Mouse (Mus musculus) CD4-positive, CD25-positive, alpha-beta regulatory T cell, adult 9 weeks (primary cell): ENCODE measurements around the gene Ube2i. TPM values are rescaled to one million over a fixed set of nuclear protein-coding genes. Genes with fewer than 3 reads are reported as not detected.

Experiments
- polyA plus RNA-seq: library from polyadenylated mRNA; unstranded; fragments of 100-300 nt; shearing (Covaris generic); gene quantifications from one replicate; pipeline ENCODE4 v1.2.1, GENCODE M21; 2017

Ube2i gene
- 541 TPM for polyA plus RNA-seq

GRCm38 (mm10) chr17:25274571-25275346 is at the start of gene Ube2i:
TSS of gene Ube2i (minus strand) at chr17:25274622.

GRCm38 (mm10) chr17:25318354-25318753 is 43.9 kb upstream of the Ube2i start, which contains the start of gene Prss29:
TSS of gene Prss29 (plus strand) at chr17:25318654.

GRCm38 (mm10) chr17:25308346-25308745 is 33.9 kb upstream of the Ube2i start, which contains the start of gene Prss28:
TSS of gene Prss28 (plus strand) at chr17:25308646.

GRCm38 (mm10) chr17:25298094-25298493 is 23.7 kb upstream of the Ube2i start, which contains the start of gene Prss34:
TSS of gene Prss34 (plus strand) at chr17:25298394.

DNA sequence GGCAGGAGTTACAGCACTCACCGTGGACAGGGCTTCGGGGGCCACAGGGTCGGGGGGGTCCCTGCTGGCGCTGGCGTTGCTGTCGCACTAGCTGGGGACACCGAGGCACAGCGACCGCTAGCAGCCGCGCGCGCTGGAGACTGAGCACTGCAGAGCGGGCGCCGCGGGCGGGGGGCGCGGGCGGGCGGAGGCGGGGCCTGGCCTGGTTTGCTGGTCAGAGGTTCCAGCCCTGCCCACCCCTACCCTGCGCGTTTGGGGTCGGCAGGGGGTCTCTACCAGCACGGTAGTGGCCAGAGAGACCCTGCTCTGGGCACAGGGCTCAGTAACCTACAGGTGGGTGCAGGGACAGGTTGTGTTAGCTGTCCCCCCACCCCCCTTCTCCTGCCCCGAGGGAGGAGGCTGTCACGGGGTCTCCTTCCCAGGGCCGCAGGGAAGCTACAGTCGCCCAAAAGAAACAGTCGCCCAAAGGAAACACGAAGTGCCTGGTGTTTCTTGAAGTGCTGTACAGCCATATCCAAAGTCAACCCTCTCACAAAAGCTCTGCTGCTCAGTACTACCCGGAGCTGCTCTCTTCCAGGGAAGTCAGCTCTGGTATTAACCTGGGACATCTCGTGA is 18.2 kb downstream of the Ube2i start, which contains the start of gene Baiap3:
Gene Baiap3, minus strand, starts transcription at position 225 of the 615 bp plus-strand sequence.

GRCm38 (mm10) chr17:25239695-25240636 is 34.5 kb downstream of the Ube2i start, which contains the start of the genes Gnptg and Tsr3:
TSS of gene Gnptg (minus strand) at chr17:25240124.
TSS of gene Tsr3 (plus strand) at chr17:25240170.

Other genes with a start within 250 kb of the Ube2i start
- gene Tmem204, start 191.0 kb downstream of the Ube2i start, polyA plus RNA-seq, result 1.3 TPM
- 39.0 TPM for gene Telo2, start 158.7 kb downstream of the Ube2i start, polyA plus RNA-seq
- gene Ptx4, start 153.9 kb downstream of the Ube2i start, polyA plus RNA-seq, result not detected
- gene Clcn7, start 141.2 kb downstream of the Ube2i start, polyA plus RNA-seq, result 49.9 TPM
- not detected for gene Ccdc154, start 112.2 kb downstream of the Ube2i start, polyA plus RNA-seq
- not detected for gene Gm38655, start 99.2 kb downstream of the Ube2i start, polyA plus RNA-seq
- gene BC003965, start 90.1 kb downstream of the Ube2i start, polyA plus RNA-seq, result 32.7 TPM
- 44.1 TPM for gene Unkl, start 86.2 kb downstream of the Ube2i start, polyA plus RNA-seq
- 106 TPM for gene Gnptg, start 34.5 kb downstream of the Ube2i start, polyA plus RNA-seq
- gene Tsr3, start 34.5 kb downstream of the Ube2i start, polyA plus RNA-seq, result 34.7 TPM
- gene Baiap3, start 18.3 kb downstream of the Ube2i start, polyA plus RNA-seq, result 30.7 TPM
- gene Prss34, start 23.8 kb upstream of the Ube2i start, polyA plus RNA-seq, result not detected
- gene Prss28, start 34.0 kb upstream of the Ube2i start, polyA plus RNA-seq, result not detected
- gene Prss29, start 44.0 kb upstream of the Ube2i start, polyA plus RNA-seq, result not detected
- not detected for gene Tpsab1, start 70.9 kb upstream of the Ube2i start, polyA plus RNA-seq
- gene Tpsb2, start 91.7 kb upstream of the Ube2i start, polyA plus RNA-seq, result not detected
- not detected for gene Tpsg1, start 94.7 kb upstream of the Ube2i start, polyA plus RNA-seq
- not detected for gene Cacna1h, start 159.2 kb upstream of the Ube2i start, polyA plus RNA-seq
- not detected for gene Tekt4, start 180.0 kb upstream of the Ube2i start, polyA plus RNA-seq
- not detected for gene Sstr5, start 222.7 kb upstream of the Ube2i start, polyA plus RNA-seq